Mouse (Mus musculus): ENCODE results near the gene Tmem120b.

Gene Tmem120b

GRCm38 (mm10) chr5:123159446-123159845, 91.2 kb downstream of the Tmem120b start:
- DNase-seq (ENCODE audit: low spot score): no peak

DNA sequence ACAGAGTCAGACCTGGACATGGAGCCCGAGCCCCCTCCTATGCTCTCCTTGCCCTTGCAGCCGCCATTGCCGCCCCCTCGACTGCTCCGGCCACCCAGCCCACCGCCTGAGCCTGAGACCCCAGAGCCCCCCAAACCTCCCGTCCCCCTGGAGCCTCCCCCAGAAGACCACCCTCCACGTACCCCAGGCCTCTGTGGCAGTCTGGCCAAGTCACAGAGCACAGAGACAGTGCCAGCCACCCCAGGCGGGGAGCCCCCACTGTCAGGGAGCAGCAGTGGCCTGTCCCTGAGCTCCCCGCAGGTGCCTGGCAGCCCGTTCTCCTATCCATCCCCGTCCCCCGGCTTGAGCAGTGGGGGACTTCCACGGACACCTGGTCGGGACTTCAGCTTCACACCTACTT, 91.7 kb downstream of the Tmem120b start:
- DNase-seq (ENCODE audit: low spot score): no peak

GRCm38 (mm10) chr5:123160341-123160740, 92.1 kb downstream of the Tmem120b start:
- DNase-seq (ENCODE audit: low spot score): no peak

DNA sequence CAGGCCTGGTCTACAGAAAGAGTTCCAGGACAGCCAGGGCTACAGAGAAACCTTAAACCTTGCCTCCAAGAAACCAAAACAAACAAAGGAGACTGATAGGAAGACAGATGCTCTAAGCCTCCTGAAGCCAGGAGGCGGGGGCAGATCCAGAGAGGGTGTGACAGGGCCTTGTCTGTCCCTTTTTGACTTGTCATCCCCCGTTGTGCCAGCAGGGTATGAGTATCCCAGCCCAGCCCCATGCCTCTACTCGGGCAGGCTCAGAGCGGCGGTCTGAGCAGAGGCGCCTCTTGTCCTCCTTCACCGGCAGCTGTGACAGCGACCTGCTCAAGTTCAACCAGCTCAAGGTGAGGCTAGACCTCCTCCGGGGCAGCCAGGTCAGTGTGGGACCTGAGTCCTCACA, 94.7 kb downstream of the Tmem120b start:
- DNase-seq (ENCODE audit: low spot score): no peak

DNA sequence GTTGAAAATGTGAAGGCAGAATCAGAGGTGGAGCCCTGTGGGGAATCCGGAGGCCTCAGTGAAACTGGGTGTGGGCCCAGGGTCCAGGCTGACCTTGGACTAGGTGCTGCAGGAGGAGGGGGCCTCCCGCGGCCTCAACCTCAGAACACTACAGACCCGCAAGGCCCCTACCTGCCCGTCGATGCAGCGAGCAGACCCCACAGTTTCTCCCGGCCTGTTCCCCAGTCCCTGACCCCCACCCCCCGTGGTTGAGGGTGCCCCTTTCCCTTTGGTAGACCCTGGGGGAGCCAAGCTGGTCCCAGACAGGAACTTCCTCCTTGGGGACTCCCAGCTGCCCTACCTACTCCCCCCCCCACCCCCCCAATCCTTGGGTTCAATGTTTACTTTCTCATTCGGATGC, 98.2 kb downstream of the Tmem120b start:
- no peak for DNase-seq (ENCODE audit: low spot score)
